Comparison of ENCODE assay signal across 9 mouse cellular contexts in genomic region chr11:101211970-101212369, GRCm38 (mm10). TPM values are rescaled to one million over a fixed set of nuclear protein-coding genes. Genes with fewer than 3 reads are reported as not detected.
A peak's percentile ranks its signal among the peaks of the same experiment; 100 is the strongest.
DNase-seq lines count a peak whose midpoint lies in the region; ATAC-seq and TF ChIP-seq lines count a peak whose summit lies in the region.
"Had no signal": no experiment of that assay in that cellular context is flagged by ENCODE, and none has a peak within 500 bp of the region (broad histone marks: within the 10 kb centered on the region; RNA-seq: fewer than 3 reads in every experiment).

No protein-coding gene starts in this region.

- DNase-seq in forebrain, postnatal 0 days = peak; percentile 87
- DNase-seq in thymus, postnatal 0 days (ENCODE audit: low spot score) = peak; percentile 84
- no peak for DNase-seq in thymus, adult 18-20 months
- no peak for DNase-seq in frontal cortex, postnatal 14 days (ENCODE audit: low spot score in 2 of 2)

- no peak overlapping the region for H3K9ac ChIP-seq in forebrain, postnatal 0 days
- no peak overlapping the region for H3K9ac ChIP-seq in forebrain, embryonic 15.5 days (replicated peaks)
- no peak overlapping the region for H3K9ac ChIP-seq in embryonic facial prominence, embryonic 15.5 days
- H3K9ac ChIP-seq in kidney, embryonic 16.5 days (replicated peaks; ENCODE audit: low read length) = no peak overlapping the region
- no peak overlapping the region for H3K9ac ChIP-seq in neural tube, embryonic 13.5 days
- H3K9ac ChIP-seq: midbrain, embryonic 12.5 days had no signal

- ATAC-seq in forebrain, postnatal 0 days = peak; percentile 76
- no peak for ATAC-seq in forebrain, embryonic 15.5 days (replicated peaks)
- 0 out of 2 replicates have a peak, but pooled peaks have one; percentile 34 for ATAC-seq in embryonic facial prominence, embryonic 15.5 days (ENCODE audit: insufficient number of reproducible peaks, low FRiP score, low TSS enrichment, low read depth)
- peak; percentile 82 for ATAC-seq in kidney, embryonic 16.5 days (ENCODE audit: low FRiP score, low TSS enrichment)
- ATAC-seq in neural tube, embryonic 13.5 days (ENCODE audit: low read depth) = peak; percentile 85; the same call in 1 of the 2 replicates

- H3K4me1 ChIP-seq in forebrain, postnatal 0 days (ENCODE audit: insufficient read depth) = no peaks in the 10 kb centered on the region
- no peaks in the 10 kb centered on the region for H3K4me1 ChIP-seq in forebrain, embryonic 15.5 days
- H3K4me1 ChIP-seq in embryonic facial prominence, embryonic 15.5 days = no peaks in the 10 kb centered on the region
- no peaks in the 10 kb centered on the region for H3K4me1 ChIP-seq in kidney, embryonic 16.5 days (ENCODE audit: insufficient read depth, low read length)
- H3K4me1 ChIP-seq in neural tube, embryonic 13.5 days (replicated peaks) = no peaks in the 10 kb centered on the region
- H3K4me1 ChIP-seq: midbrain, embryonic 12.5 days had no signal

- WGBS in forebrain, postnatal 0 days = 36% methylated on average over 3 of the region's 3 CpGs
- WGBS in forebrain, embryonic 15.5 days = 42% methylated on average over 3 of the region's 3 CpGs
- WGBS in embryonic facial prominence, embryonic 15.5 days = 35% methylated on average over 3 of the region's 3 CpGs
- WGBS in kidney, embryonic 16.5 days = 25% methylated on average over 3 of the region's 3 CpGs
- 47% methylated on average over 3 of the region's 3 CpGs for WGBS in neural tube, embryonic 13.5 days

- H3K36me3 ChIP-seq in forebrain, postnatal 0 days (ENCODE audit: insufficient read depth) = peaks cover 51% of the 10 kb centered on the region
- H3K36me3 ChIP-seq in forebrain, embryonic 15.5 days = peaks cover 54% of the 10 kb centered on the region
- H3K36me3 ChIP-seq in embryonic facial prominence, embryonic 15.5 days = peaks cover 76% of the 10 kb centered on the region
- H3K36me3 ChIP-seq in kidney, embryonic 16.5 days (ENCODE audit: insufficient read depth, low read length) = peaks cover 68% of the 10 kb centered on the region
- peaks cover 75% of the 10 kb centered on the region for H3K36me3 ChIP-seq in neural tube, embryonic 13.5 days

- no peak overlapping the region for H3K4me2 ChIP-seq in forebrain, postnatal 0 days (ENCODE audit: low read depth)
- no peak overlapping the region for H3K4me2 ChIP-seq in forebrain, embryonic 15.5 days (replicated peaks)
- H3K4me2 ChIP-seq in embryonic facial prominence, embryonic 15.5 days (replicated peaks) = no peak overlapping the region
- no peak overlapping the region for H3K4me2 ChIP-seq in kidney, embryonic 16.5 days (replicated peaks; ENCODE audit: low read depth, low read length)
- H3K4me2 ChIP-seq in neural tube, embryonic 13.5 days = no peak overlapping the region
- H3K4me2 ChIP-seq: midbrain, embryonic 12.5 days had no signal

- H3K4me3 ChIP-seq in forebrain, postnatal 0 days (ENCODE audit: low read depth, low read length) = no peak overlapping the region
- H3K4me3 ChIP-seq in forebrain, embryonic 15.5 days = no peak overlapping the region
- H3K4me3 ChIP-seq in embryonic facial prominence, embryonic 15.5 days (replicated peaks) = no peak overlapping the region
- H3K4me3 ChIP-seq in kidney, embryonic 16.5 days (ENCODE audit: low read length) = no peak overlapping the region
- H3K4me3 ChIP-seq in neural tube, embryonic 13.5 days = no peak overlapping the region
- H3K4me3 ChIP-seq: midbrain, embryonic 12.5 days had no signal

- peak; percentile 84 for TF ChIP-seq CTCF in forebrain, postnatal 0 days (IDR thresholded peaks at IDR 0.05; ENCODE audit: low read depth)

- no peaks in the 10 kb centered on the region for H3K9me3 ChIP-seq in forebrain, postnatal 0 days (ENCODE audit: low read length)
- H3K9me3 ChIP-seq in forebrain, embryonic 15.5 days = no peaks in the 10 kb centered on the region
- no peaks in the 10 kb centered on the region for H3K9me3 ChIP-seq in embryonic facial prominence, embryonic 15.5 days (replicated peaks)
- no peaks in the 10 kb centered on the region for H3K9me3 ChIP-seq in kidney, embryonic 16.5 days (ENCODE audit: low read length)
- H3K9me3 ChIP-seq in neural tube, embryonic 13.5 days = no peaks in the 10 kb centered on the region
- H3K9me3 ChIP-seq: midbrain, embryonic 12.5 days had no signal

- H3K27me3 ChIP-seq in forebrain, postnatal 0 days (ENCODE audit: insufficient read depth, low read length) = no peaks in the 10 kb centered on the region
- no peaks in the 10 kb centered on the region for H3K27me3 ChIP-seq in forebrain, embryonic 15.5 days
- H3K27me3 ChIP-seq in embryonic facial prominence, embryonic 15.5 days = no peaks in the 10 kb centered on the region
- H3K27me3 ChIP-seq in kidney, embryonic 16.5 days (ENCODE audit: insufficient read depth, low read length) = no peaks in the 10 kb centered on the region
- H3K27me3 ChIP-seq in neural tube, embryonic 13.5 days = no peaks in the 10 kb centered on the region
- H3K27me3 ChIP-seq: midbrain, embryonic 12.5 days had no signal

- no peak overlapping the region for H3K27ac ChIP-seq in forebrain, postnatal 0 days (ENCODE audit: low read depth, low read length)
- H3K27ac ChIP-seq in forebrain, embryonic 15.5 days (replicated peaks) = no peak overlapping the region
- 0 out of 2 replicates have a peak overlapping the region, but pooled peaks have one; percentile 44 for H3K27ac ChIP-seq in embryonic facial prominence, embryonic 15.5 days (replicated peaks)
- no peak overlapping the region for H3K27ac ChIP-seq in kidney, embryonic 16.5 days (ENCODE audit: low read length)
- no peak overlapping the region for H3K27ac ChIP-seq in neural tube, embryonic 13.5 days (replicated peaks)
- H3K27ac ChIP-seq: midbrain, embryonic 12.5 days had no signal

RNA-seq across cellular contexts. Expression of gene Ezh1, which starts 14.3 kb away (rescaled TPM):
- 25.6 and 27.7 TPM in 2 replicates for total RNA-seq in forebrain, postnatal 0 days (2014; rRNA removed)
- polyA plus RNA-seq in forebrain, postnatal 0 days (2015; fragmentation: Nextera tagmentation; extraction: Ambion mirVana) = 18.8 and 22.5 TPM in 2 replicates
- polyA plus RNA-seq in forebrain, embryonic 15.5 days (2015; fragmentation: Nextera tagmentation; extraction: Ambion mirVana) = 19.6 and 21.4 TPM in 2 replicates
- polyA plus RNA-seq in thymus, postnatal 0 days (2015; fragmentation: Nextera tagmentation; extraction: Ambion mirVana) = 13.7 and 13.8 TPM in 2 replicates
- polyA plus RNA-seq in embryonic facial prominence, embryonic 15.5 days (2015; fragmentation: Nextera tagmentation; extraction: Ambion mirVana) = 16.5 and 18.7 TPM in 2 replicates
- polyA plus RNA-seq in kidney, embryonic 16.5 days (2015; fragmentation: Nextera tagmentation; extraction: Ambion mirVana) = 25.1 and 29.5 TPM in 2 replicates
- 15.4 and 17.9 TPM in 2 replicates for polyA plus RNA-seq in neural tube, embryonic 13.5 days (2015; fragmentation: Nextera tagmentation; extraction: Ambion mirVana)

RNA-seq across cellular contexts. Expression of gene Ramp2, which starts 33.9 kb away (rescaled TPM):
- 42.9 and 46.0 TPM in 2 replicates for total RNA-seq in forebrain, postnatal 0 days (2014; rRNA removed)
- polyA plus RNA-seq in forebrain, postnatal 0 days (2015; fragmentation: Nextera tagmentation; extraction: Ambion mirVana) = 93.4 and 102 TPM in 2 replicates
- polyA plus RNA-seq in forebrain, embryonic 15.5 days (2015; fragmentation: Nextera tagmentation; extraction: Ambion mirVana) = 53.4 and 61.3 TPM in 2 replicates
- 29.6 and 30.8 TPM in 2 replicates for polyA plus RNA-seq in thymus, postnatal 0 days (2015; fragmentation: Nextera tagmentation; extraction: Ambion mirVana)
- 138 and 139 TPM in 2 replicates for polyA plus RNA-seq in embryonic facial prominence, embryonic 15.5 days (2015; fragmentation: Nextera tagmentation; extraction: Ambion mirVana)
- polyA plus RNA-seq in kidney, embryonic 16.5 days (2015; fragmentation: Nextera tagmentation; extraction: Ambion mirVana) = 246 and 270 TPM in 2 replicates
- polyA plus RNA-seq in neural tube, embryonic 13.5 days (2015; fragmentation: Nextera tagmentation; extraction: Ambion mirVana) = 97.6 and 108 TPM in 2 replicates

RNA-seq across cellular contexts. Expression of gene Ccr10, which starts 36.7 kb away (rescaled TPM):
- 0.23 and 0.52 TPM in 2 replicates for total RNA-seq in forebrain, postnatal 0 days (2014; rRNA removed)
- 0.15 and 0.24 TPM in 2 replicates for polyA plus RNA-seq in forebrain, postnatal 0 days (2015; fragmentation: Nextera tagmentation; extraction: Ambion mirVana)
- 0.14 and 0.19 TPM in 2 replicates for polyA plus RNA-seq in forebrain, embryonic 15.5 days (2015; fragmentation: Nextera tagmentation; extraction: Ambion mirVana)
- polyA plus RNA-seq in thymus, postnatal 0 days (2015; fragmentation: Nextera tagmentation; extraction: Ambion mirVana) = 1.7 and 1.8 TPM in 2 replicates
- polyA plus RNA-seq in embryonic facial prominence, embryonic 15.5 days (2015; fragmentation: Nextera tagmentation; extraction: Ambion mirVana) = 0.24 and 0.50 TPM in 2 replicates
- polyA plus RNA-seq in kidney, embryonic 16.5 days (2015; fragmentation: Nextera tagmentation; extraction: Ambion mirVana) = 0.50 and 0.76 TPM in 2 replicates
- 0.40 and 0.91 TPM in 2 replicates for polyA plus RNA-seq in neural tube, embryonic 13.5 days (2015; fragmentation: Nextera tagmentation; extraction: Ambion mirVana)

RNA-seq across cellular contexts. Expression of gene Plekhh3, which starts 40.8 kb away (rescaled TPM):
- total RNA-seq in forebrain, postnatal 0 days (2014; rRNA removed) = 9.2 and 10.2 TPM in 2 replicates
- 4.9 and 5.3 TPM in 2 replicates for polyA plus RNA-seq in forebrain, postnatal 0 days (2015; fragmentation: Nextera tagmentation; extraction: Ambion mirVana)
- 5.8 and 6.5 TPM in 2 replicates for polyA plus RNA-seq in forebrain, embryonic 15.5 days (2015; fragmentation: Nextera tagmentation; extraction: Ambion mirVana)
- polyA plus RNA-seq in thymus, postnatal 0 days (2015; fragmentation: Nextera tagmentation; extraction: Ambion mirVana) = 2.4 and 2.8 TPM in 2 replicates
- polyA plus RNA-seq in embryonic facial prominence, embryonic 15.5 days (2015; fragmentation: Nextera tagmentation; extraction: Ambion mirVana) = 27.2 and 28.7 TPM in 2 replicates
- polyA plus RNA-seq in kidney, embryonic 16.5 days (2015; fragmentation: Nextera tagmentation; extraction: Ambion mirVana) = 18.7 and 19.2 TPM in 2 replicates
- polyA plus RNA-seq in neural tube, embryonic 13.5 days (2015; fragmentation: Nextera tagmentation; extraction: Ambion mirVana) = 10.3 and 13.0 TPM in 2 replicates

RNA-seq across cellular contexts. Expression of gene Vps25, which starts 41.5 kb away (rescaled TPM):
- total RNA-seq in forebrain, postnatal 0 days (2014; rRNA removed) = 71.7 and 75.8 TPM in 2 replicates
- 135 and 138 TPM in 2 replicates for polyA plus RNA-seq in forebrain, postnatal 0 days (2015; fragmentation: Nextera tagmentation; extraction: Ambion mirVana)
- polyA plus RNA-seq in forebrain, embryonic 15.5 days (2015; fragmentation: Nextera tagmentation; extraction: Ambion mirVana) = 87.7 and 92.9 TPM in 2 replicates
- polyA plus RNA-seq in thymus, postnatal 0 days (2015; fragmentation: Nextera tagmentation; extraction: Ambion mirVana) = 132 and 149 TPM in 2 replicates
- polyA plus RNA-seq in embryonic facial prominence, embryonic 15.5 days (2015; fragmentation: Nextera tagmentation; extraction: Ambion mirVana) = 122 and 133 TPM in 2 replicates
- 154 TPM in 2 replicates for polyA plus RNA-seq in kidney, embryonic 16.5 days (2015; fragmentation: Nextera tagmentation; extraction: Ambion mirVana)
- 114 and 117 TPM in 2 replicates for polyA plus RNA-seq in neural tube, embryonic 13.5 days (2015; fragmentation: Nextera tagmentation; extraction: Ambion mirVana)

Comparison
In these comparisons a context has a peak if more than half of its experiments do, and no peak if none do; other contexts are left out.
1. DNase-seq: peak in forebrain, postnatal 0 days (single experiment) and thymus, postnatal 0 days (single experiment); none in thymus, adult 18-20 months (0 of 2) and frontal cortex, postnatal 14 days (0 of 2).